Mouse (Mus musculus) G1E (cell line): Measurements from ENCODE around the gene Chst15.

Experiments used
- CTCF ChIP-seq: IDR thresholded peaks from 2 replicates; pipeline ENCODE4 v1.5.1; 2012; ENCODE audit warnings: low read depth, low read length, inconsistent platforms, mixed read lengths
- GATA1 ChIP-seq: IDR thresholded peaks from 2 replicates; pipeline ENCODE4 v1.6.1; 2012; ENCODE audit warnings: borderline replicate concordance, low read length, inconsistent platforms, mixed read lengths
- GATA2 ChIP-seq: IDR thresholded peaks from 2 replicates; pipeline ENCODE4 v1.6.1; 2012; ENCODE audit warnings: low read depth, low read length, inconsistent platforms, borderline replicate concordance
- TAL1 ChIP-seq: conservative IDR thresholded peaks from 2 replicates; pipeline ENCODE4 v1.6.1; 2012; ENCODE audit warnings: low read depth, low read length, inconsistent platforms, mixed read lengths

GRCm38 (mm10) chr7:132364506-132364905 is 47.5 kb upstream of the Chst15 start:
- no peak for TF ChIP-seq CTCF
- no peak for TF ChIP-seq TAL1
- TF ChIP-seq GATA1: no peak
- no peak for TF ChIP-seq GATA2
